Mouse (Mus musculus) hindbrain, embryonic 10.5 days (tissue): ENCODE results near the gene Gm20532. TPM values are rescaled to one million over a fixed set of nuclear protein-coding genes. Genes with fewer than 3 reads are reported as not detected.

Experiments used
- DNase-seq: peaks from one replicate; pipeline ENCODE4 v3.0.0-alpha.2; 2017; ENCODE audit warnings: low spot score
- H3K27ac ChIP-seq: fragments of 300-500 bp; sonication (generic); 2 replicates; pipeline ENCODE4 v1.5.1; 2016; ENCODE audit warnings: mild to moderate bottlenecking, moderate library complexity
- H3K27me3 ChIP-seq: fragments of 300-500 bp; sonication (generic); 2 replicates; pipeline ENCODE4 v1.6.1; 2016; ENCODE audit warnings: mild to moderate bottlenecking; ENCODE audit not compliant: poor library complexity, insufficient read depth, severe bottlenecking
- H3K36me3 ChIP-seq: fragments of 300-500 bp; sonication (generic); 2 replicates; pipeline ENCODE4 v1.6.1; 2016; ENCODE audit warnings: mild to moderate bottlenecking, moderate library complexity
- H3K4me1 ChIP-seq: fragments of 300-500 bp; sonication (generic); replicated peaks from 2 replicates; pipeline ENCODE4 v1.6.1; 2016; ENCODE audit warnings: mild to moderate bottlenecking
- H3K4me3 ChIP-seq: fragments of 300-500 bp; sonication (generic); 2 replicates; pipeline ENCODE4 v1.5.1; 2016; ENCODE audit warnings: mild to moderate bottlenecking, moderate library complexity
- H3K9me3 ChIP-seq: fragments of 300-500 bp; sonication (generic); 2 replicates; pipeline ENCODE4 v1.6.1; 2016; ENCODE audit warnings: mild to moderate bottlenecking, moderate library complexity
- WGBS: fragments of 180-500 bp; shearing (Covaris S2); methylation state at CpG from one replicate; pipeline ENCODE4 v1.1.7; 2016; 5-methylcytosine and 5-hydroxymethylcytosine counted together
- polyA plus RNA-seq: library from polyadenylated mRNA; unstranded; fragments of >200 nt; fragmentation: Nextera tagmentation; extraction: Ambion mirVana; gene quantifications from 2 replicates; pipeline ENCODE4 v1.2.1, GENCODE M21; 2016

Gm20532 gene
- polyA plus RNA-seq, result not detected in 2 replicates

DNA sequence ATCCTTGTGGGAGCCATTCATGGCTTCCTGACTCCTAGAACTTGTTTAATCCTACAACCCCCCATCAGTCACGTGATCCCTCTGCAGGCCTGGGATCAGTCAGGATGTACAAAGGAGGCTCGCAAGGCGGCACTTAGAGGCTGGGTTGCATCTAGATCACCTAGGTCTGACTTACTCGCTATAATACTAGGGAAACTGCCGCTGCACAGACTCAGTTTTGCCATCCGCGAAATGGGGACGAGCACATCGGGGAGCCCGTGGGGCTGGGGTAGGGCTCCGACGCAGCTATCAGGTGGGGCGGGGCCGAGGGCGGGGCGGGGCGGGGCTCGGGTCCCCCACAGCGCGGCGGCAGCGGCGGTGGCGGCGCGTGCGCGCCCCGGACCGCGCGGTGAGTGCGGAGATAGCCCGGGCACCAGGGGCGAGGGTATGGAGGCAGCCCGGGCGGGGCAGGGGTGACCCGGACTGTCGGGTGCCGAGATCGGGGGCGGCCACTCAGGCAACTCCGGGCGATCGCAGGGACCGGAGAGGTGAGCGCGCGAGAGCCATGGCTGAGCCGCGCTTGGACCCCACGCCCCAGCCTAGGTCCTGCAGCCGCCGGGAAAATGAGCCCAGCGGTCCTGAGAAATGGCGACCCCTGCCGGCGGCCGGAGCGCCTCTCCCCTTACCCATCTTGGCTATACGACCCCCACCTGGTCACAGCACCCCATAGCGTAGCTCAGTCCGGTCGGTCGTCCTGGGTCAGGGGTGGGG lies at the start of gene Gm20532:
TSS of gene Gm20532 (plus strand) at position 346 of the 750 bp plus-strand sequence.
- Histone ChIP-seq H3K4me3 (peak within 1 kb of the TSS; percentile 67), H3K27me3 (peaks cover 5% of the 10 kb centered on the region; the same call in 1 of the 2 replicates), H3K9me3 (no peaks in the 10 kb centered on the region), H3K4me1 (peaks cover 46% of the 10 kb centered on the region), H3K27ac (peak within 1 kb of the TSS; percentile 90), H3K36me3 (no peaks in the 10 kb centered on the region)
- peak; percentile 86 for DNase-seq
- WGBS, result 1% methylated on average over 65 of the region's 65 CpGs

DNA sequence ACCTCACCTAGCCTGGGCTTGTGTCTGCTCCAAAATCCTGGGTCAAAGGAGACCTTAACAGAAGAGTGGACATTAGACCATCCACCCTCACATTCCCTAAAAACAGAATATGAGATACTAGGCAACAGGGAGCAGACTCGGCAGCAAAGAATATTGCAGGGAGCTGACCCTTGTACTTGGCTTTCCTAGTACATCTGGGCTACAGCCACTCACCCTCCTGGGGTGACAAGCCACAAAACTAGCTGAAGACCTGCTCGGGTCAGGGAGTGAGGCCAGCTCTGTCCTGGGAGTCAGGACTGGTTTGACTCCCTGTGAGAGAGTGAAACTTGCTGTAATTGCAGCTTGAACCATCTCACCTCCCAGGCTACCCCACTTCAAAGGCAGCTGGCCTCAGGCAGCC lies 46.9 kb upstream of the Gm20532 start:
- Histone ChIP-seq H3K27me3 (0 out of 2 replicates have a peak, but pooled peaks cover 10% of the 10 kb centered on the region), H3K36me3 (no peaks in the 10 kb centered on the region), H3K27ac (peak overlapping the region; percentile 83), H3K4me3 (no peak overlapping the region), H3K9me3 (no peaks in the 10 kb centered on the region), H3K4me1 (peaks cover 92% of the 10 kb centered on the region)
- no peak for DNase-seq
- WGBS, result 58% methylated on average over 2 of the region's 2 CpGs

DNA sequence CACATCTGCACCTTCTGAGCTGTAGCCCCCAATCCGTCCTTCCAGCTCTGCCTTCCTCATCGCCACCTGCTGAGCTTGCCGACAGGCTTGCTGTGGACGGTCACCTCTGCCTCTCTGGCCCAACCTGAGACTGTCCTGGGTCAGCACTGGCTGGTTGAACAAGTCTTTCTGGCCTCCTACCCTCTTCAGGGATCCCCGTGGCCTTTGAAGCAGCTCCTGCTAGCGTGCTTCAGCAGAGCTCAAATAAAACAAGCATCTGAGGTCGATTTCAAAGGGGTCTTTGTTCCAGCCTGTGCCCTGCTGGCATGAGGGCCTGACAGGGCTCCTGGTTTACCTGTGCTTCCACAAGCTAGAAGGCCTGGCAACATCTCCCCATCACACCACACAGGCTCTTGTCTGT lies 45.7 kb upstream of the Gm20532 start:
- WGBS, result 23% methylated on average over 7 of the region's 7 CpGs
- Histone ChIP-seq H3K4me3 (no peak overlapping the region), H3K36me3 (no peaks in the 10 kb centered on the region), H3K27ac (peak overlapping the region; percentile 83), H3K4me1 (peaks cover 82% of the 10 kb centered on the region), H3K27me3 (0 out of 2 replicates have a peak, but pooled peaks cover 10% of the 10 kb centered on the region), H3K9me3 (no peaks in the 10 kb centered on the region)
- DNase-seq, result peak; percentile 32

DNA sequence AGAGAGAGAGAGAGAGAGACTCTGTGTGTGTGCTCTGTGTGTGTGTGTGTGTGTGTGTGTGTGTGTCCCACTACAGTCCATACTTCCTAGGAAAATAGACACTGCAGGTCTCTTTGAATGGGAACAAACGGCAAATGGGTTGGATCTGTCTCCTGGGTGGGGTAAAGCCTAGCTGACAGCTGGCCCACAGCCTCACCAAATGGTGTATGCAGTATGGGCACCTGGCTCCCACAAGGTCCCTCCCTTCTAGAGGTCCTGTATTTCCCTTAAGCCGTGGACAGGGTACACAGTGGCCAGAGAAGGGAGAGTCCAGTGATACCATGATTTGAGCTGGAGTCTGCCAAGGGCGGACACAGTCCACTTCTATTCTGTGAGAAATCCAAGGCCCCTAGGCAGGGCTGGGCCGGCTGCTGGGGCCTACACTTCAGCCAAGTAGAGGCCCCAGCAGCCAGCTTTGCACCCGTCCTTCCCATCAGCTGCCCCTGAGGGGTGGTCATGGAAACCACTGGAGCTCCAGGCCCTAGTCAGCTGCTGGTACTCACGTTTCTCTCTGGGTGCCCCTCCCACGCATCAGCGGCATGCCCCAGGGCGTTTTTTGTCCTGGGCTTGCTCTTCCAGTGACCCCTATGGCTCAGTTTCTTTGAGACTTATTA lies 45.1 kb upstream of the Gm20532 start:
- 41% methylated on average over 9 of the region's 9 CpGs for WGBS
- Histone ChIP-seq H3K4me1 (peaks cover 78% of the 10 kb centered on the region), H3K4me3 (no peak overlapping the region), H3K27ac (peak overlapping the region; percentile 83), H3K36me3 (no peaks in the 10 kb centered on the region), H3K27me3 (0 out of 2 replicates have a peak, but pooled peaks cover 10% of the 10 kb centered on the region), H3K9me3 (no peaks in the 10 kb centered on the region)
- peak; percentile 39 for DNase-seq

DNA sequence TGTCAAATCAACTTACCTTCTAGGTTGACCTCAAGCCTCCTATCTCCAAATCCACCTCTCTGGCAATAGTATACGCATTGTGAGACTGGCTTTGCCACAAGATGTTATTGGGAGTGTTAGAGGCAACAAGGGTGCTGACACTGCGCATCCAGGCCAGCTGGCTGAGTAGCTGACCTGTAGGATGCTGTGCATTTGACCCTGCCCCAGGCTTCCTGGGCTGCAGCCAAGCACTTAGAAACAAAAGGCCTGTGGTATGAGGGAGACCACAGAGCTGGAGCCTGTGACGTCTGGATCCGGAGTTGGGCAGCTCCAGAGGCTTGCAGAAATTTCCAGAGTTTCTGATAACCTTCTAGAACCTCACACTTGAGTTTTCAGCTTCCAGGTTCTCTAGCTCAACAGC lies 43.3 kb upstream of the Gm20532 start:
- no peak overlapping the region for H3K4me3 ChIP-seq
- peak overlapping the region; percentile 2; the same call in 1 of the 2 replicates for H3K27ac ChIP-seq
- peak; percentile 20 for DNase-seq
- H3K27me3 ChIP-seq, result 0 out of 2 replicates have a peak, but pooled peaks cover 6% of the 10 kb centered on the region
- H3K4me1 ChIP-seq, result peaks cover 78% of the 10 kb centered on the region
- no peaks in the 10 kb centered on the region for H3K9me3 ChIP-seq
- no peaks in the 10 kb centered on the region for H3K36me3 ChIP-seq
- 64% methylated on average over 4 of the region's 4 CpGs for WGBS

DNA sequence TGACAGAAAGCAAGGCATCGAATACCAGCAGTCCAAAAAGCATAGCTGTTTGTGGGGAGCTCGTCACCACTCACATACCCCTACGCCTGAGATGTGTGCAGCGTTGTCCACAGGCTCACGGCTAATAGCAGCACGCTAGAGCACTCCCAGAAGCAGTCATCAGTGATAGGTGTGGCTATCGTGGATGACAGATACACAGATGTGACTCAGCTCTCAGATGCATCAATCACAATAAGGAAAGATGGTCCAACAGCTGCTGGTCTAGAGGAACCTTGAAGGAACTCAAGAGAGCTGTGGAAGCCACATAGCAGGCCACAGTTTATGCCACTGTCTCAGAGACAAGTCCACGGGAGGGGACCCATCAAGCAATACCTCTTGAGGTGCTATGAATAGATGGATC lies 42.7 kb upstream of the Gm20532 start:
- no peaks in the 10 kb centered on the region for H3K9me3 ChIP-seq
- H3K4me1 ChIP-seq, result peaks cover 78% of the 10 kb centered on the region
- H3K27me3 ChIP-seq, result 0 out of 2 replicates have a peak, but pooled peaks cover 6% of the 10 kb centered on the region
- peak overlapping the region; percentile 42; the same call in 1 of the 2 replicates for H3K27ac ChIP-seq
- H3K36me3 ChIP-seq, result no peaks in the 10 kb centered on the region
- no peak overlapping the region for H3K4me3 ChIP-seq
- WGBS, result 93% methylated on average over 8 of the region's 8 CpGs
- DNase-seq, result no peak

DNA sequence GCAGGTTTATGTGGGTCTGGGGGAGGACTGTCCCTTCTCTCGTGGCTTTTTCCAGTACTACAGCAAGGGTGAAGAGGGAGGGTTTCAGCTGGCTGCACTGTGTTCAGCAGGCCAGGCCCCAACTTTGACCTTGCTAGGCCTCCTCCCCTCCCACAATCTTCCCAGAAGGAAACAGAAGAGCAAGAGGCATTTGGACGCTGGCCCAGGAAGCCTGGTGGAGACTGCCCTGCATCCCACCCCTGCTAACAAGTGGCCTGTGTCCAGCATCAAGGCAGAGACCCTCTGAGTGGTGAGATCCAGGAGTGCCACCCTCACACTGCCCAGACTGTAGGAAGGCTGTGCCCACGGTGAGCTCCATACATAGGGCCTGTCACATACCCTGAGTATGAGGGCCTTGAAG lies 42.2 kb upstream of the Gm20532 start:
- H3K27me3 ChIP-seq, result 0 out of 2 replicates have a peak, but pooled peaks cover 6% of the 10 kb centered on the region
- H3K27ac ChIP-seq, result peak overlapping the region; percentile 42
- no peaks in the 10 kb centered on the region for H3K36me3 ChIP-seq
- WGBS, result 77% methylated on average over 3 of the region's 3 CpGs
- H3K4me1 ChIP-seq, result peaks cover 76% of the 10 kb centered on the region
- H3K4me3 ChIP-seq, result no peak overlapping the region
- no peaks in the 10 kb centered on the region for H3K9me3 ChIP-seq
- no peak for DNase-seq

DNA sequence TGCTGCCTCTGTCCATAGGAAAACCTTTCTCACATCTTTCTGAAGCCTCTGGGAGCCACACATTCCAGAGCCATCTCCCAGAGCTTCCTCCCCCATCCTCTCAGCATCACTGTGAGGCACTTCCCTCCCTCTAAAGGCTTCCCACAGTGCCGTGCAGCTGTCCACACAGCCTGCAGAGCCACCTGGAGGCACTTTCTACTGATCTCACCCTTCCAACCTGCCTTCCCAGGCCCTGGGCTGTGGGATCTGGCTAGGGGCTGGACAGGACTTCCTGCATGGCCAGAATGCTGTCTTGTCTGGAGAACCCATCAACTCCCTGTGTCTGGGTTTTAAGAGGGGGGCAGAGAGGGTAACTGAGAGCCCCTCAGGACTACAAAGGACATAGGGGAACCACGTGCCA lies 39.0 kb upstream of the Gm20532 start:
- H3K9me3 ChIP-seq, result no peaks in the 10 kb centered on the region
- WGBS, result 20% methylated on average over 2 of the region's 2 CpGs
- peaks cover 66% of the 10 kb centered on the region for H3K4me1 ChIP-seq
- no peaks in the 10 kb centered on the region for H3K36me3 ChIP-seq
- H3K27ac ChIP-seq, result peak overlapping the region; percentile 73
- H3K4me3 ChIP-seq, result 0 out of 2 replicates have a peak overlapping the region, but pooled peaks have one; percentile 4
- H3K27me3 ChIP-seq, result no peaks in the 10 kb centered on the region
- DNase-seq, result peak; percentile 55

DNA sequence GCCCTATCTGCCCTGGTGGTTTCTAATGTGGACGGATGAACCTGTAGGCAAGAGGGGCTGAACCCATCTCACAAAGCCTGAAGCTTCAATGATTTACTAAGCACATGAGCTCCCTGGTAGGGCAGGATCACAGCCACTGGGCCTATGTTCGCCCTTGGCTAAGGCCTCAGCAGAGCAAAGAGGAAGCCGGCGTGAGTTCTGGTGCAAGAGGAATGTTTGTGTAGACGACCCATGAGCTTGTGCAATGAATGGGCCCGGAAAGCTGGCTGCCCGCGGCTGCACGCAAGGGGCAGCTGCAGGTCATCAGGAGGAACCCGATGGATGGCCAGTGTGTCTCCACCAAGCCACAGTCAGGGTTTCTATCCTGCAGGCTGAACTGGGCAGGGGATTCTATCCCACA lies 36.6 kb upstream of the Gm20532 start:
- no peak for DNase-seq
- Histone ChIP-seq H3K27ac (peak overlapping the region; percentile 66), H3K4me1 (peaks cover 54% of the 10 kb centered on the region), H3K9me3 (no peaks in the 10 kb centered on the region), H3K27me3 (no peaks in the 10 kb centered on the region; the same call in 1 of the 2 replicates), H3K36me3 (no peaks in the 10 kb centered on the region), H3K4me3 (no peak overlapping the region)
- 91% methylated on average over 10 of the region's 10 CpGs for WGBS

DNA sequence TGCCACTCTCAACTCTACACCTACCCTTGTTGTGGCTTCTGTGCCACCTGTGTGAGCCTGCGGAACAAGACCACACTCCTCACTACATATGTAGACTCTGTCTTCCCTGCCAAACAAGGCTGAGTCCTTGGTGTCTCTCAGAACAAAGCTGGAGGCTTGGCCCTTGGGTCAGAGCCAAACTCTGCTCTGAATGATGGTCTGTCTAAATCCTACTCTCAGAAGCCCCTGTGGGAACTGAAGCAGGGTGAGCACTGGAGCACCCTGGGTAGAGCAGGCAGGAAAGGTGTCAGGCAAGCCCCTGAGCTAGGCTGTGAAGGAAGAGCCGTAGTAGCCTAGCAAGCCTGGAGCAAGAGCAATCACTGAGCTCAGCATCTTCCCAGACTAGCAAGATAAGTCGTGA lies 36.2 kb upstream of the Gm20532 start:
- Histone ChIP-seq H3K4me1 (peaks cover 54% of the 10 kb centered on the region), H3K9me3 (no peaks in the 10 kb centered on the region), H3K4me3 (no peak overlapping the region), H3K36me3 (no peaks in the 10 kb centered on the region), H3K27ac (peak overlapping the region; percentile 66), H3K27me3 (no peaks in the 10 kb centered on the region; the same call in 1 of the 2 replicates)
- no peak for DNase-seq
- WGBS, result 87% methylated on average over 3 of the region's 3 CpGs

DNA sequence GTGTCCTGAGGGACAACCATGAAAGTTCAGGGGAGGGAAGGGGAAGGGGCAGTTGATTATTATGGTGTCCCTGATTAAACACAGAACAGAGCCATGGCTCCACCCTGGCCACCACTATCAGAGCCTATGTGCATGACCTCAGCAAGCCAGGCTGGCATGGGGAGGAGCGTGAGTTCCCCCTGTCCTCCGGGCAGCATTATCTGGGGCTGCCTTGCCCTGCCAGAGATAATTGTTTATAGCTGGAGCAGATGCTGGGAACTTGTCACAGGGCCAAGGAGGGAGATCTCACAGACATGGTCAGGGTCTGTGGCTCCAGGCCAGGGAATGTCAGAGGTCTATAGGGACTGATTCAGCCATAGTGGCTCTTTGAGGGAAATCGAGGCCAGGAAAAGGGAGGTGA lies 35.7 kb upstream of the Gm20532 start:
- Histone ChIP-seq H3K4me3 (no peak overlapping the region), H3K9me3 (no peaks in the 10 kb centered on the region), H3K4me1 (peaks cover 54% of the 10 kb centered on the region), H3K27ac (no peak overlapping the region), H3K27me3 (no peaks in the 10 kb centered on the region; the same call in 1 of the 2 replicates), H3K36me3 (no peaks in the 10 kb centered on the region)
- no peak for DNase-seq
- 93% methylated on average over 3 of the region's 3 CpGs for WGBS

DNA sequence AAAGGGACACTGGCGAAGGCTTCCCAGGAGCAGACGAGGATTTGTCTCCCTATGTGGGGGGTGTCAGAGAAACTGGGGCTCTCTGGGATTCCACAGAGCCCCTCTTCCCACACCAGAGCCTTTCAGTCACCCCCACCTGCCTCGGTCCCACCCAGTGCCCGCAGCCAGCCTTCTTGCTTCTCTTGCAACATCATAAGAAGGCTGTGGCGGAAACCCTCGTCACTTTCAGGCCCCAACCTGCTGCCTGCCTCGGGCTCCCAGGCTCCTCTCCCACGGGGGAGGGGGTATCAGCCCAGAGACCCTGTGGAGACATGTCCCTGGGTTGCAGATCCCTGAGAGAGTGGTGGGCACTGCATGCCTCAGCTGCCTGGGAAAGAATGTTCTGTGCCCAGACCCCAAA lies 35.0 kb upstream of the Gm20532 start:
- no peaks in the 10 kb centered on the region; the same call in 1 of the 2 replicates for H3K27me3 ChIP-seq
- H3K4me3 ChIP-seq, result no peak overlapping the region
- peak overlapping the region; percentile 57; the same call in 1 of the 2 replicates for H3K27ac ChIP-seq
- 79% methylated on average over 8 of the region's 8 CpGs for WGBS
- no peak for DNase-seq
- H3K36me3 ChIP-seq, result no peaks in the 10 kb centered on the region
- no peaks in the 10 kb centered on the region for H3K9me3 ChIP-seq
- H3K4me1 ChIP-seq, result peaks cover 53% of the 10 kb centered on the region

DNA sequence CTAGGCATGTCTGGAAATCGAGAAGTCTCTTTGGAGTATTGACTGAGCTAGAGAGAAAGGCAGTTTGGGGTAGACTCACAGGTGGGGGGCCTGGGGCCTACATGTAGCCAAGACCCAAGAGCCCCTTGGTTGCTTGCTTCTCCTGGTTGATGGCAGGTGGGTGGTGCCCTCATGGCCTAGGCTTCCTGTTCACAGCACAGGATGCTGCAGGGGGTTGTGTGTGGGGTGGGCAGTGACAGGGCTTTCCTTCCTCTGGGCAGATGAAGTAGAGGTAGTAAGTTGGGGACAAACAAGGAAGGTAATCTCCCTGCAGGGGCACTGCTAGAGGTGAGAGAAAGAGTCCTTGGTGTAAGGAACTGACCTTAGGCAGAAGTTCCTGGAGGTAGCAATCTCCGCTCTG lies 34.4 kb upstream of the Gm20532 start:
- no peak overlapping the region for H3K4me3 ChIP-seq
- WGBS, result 87% methylated on average over 2 of the region's 2 CpGs
- no peaks in the 10 kb centered on the region for H3K9me3 ChIP-seq
- no peak overlapping the region for H3K27ac ChIP-seq
- H3K27me3 ChIP-seq, result no peaks in the 10 kb centered on the region; the same call in 1 of the 2 replicates
- no peak for DNase-seq
- peaks cover 53% of the 10 kb centered on the region for H3K4me1 ChIP-seq
- H3K36me3 ChIP-seq, result no peaks in the 10 kb centered on the region
